19 mouse cellular contexts compared by ENCODE assay signal in the genomic region with DNA sequence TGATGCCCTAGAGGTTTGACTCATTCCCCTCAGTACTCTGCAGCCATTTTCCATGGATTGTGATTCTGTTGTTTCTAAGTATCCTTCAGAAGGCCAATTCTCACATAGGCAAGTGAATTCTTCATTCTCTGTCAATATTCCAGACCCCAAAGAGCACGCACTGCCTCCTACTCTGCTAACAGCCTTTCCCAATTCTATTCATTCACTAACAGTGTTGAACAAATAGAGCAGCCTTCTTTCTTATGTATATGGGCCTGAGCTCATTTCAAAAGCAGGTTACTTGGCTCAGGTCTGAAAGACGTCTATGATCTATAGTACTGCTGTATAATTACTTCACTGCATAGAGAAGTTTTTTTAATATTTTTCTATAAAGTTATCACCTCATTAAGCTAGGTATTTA. TPM values are rescaled to one million over a fixed set of nuclear protein-coding genes. Genes with fewer than 3 reads are reported as not detected.
"Had no signal": no experiment of that assay in that cellular context is flagged by ENCODE, and none has a peak within 500 bp of the region (broad histone marks: within the 10 kb centered on the region; RNA-seq: fewer than 3 reads in every experiment).

No protein-coding gene starts in this region.

- DNase-seq: kidney, adult 18-20 months; kidney, adult 9 months; kidney, postnatal 14 days; kidney, postnatal 4 days; liver; lung, adult 18-20 months; lung, postnatal 10 days; lung, postnatal 36 days; retina, postnatal 1 day; thymus, adult 18-20 months; thymus, postnatal 36 days had no signal

- H3K4me1 ChIP-seq: limb, embryonic 10.5 days; liver, embryonic 12.5 days; liver, embryonic 15.5 days; lung, embryonic 15.5 days; megakaryocyte, embryonic 14.5 days; neural tube, embryonic 13.5 days had no signal

- H3K27ac ChIP-seq: limb, embryonic 10.5 days; limb, embryonic 13.5 days; liver, embryonic 12.5 days; liver, embryonic 15.5 days; lung, embryonic 15.5 days; neural tube, embryonic 13.5 days had no signal

- H3K4me2 ChIP-seq: limb, embryonic 13.5 days; liver, embryonic 12.5 days; liver, embryonic 15.5 days; lung, embryonic 15.5 days; neural tube, embryonic 13.5 days had no signal

- H3K9ac ChIP-seq: limb, embryonic 13.5 days; liver, embryonic 12.5 days; liver, embryonic 15.5 days; lung, embryonic 15.5 days; neural tube, embryonic 13.5 days had no signal

- H3K36me3 ChIP-seq: limb, embryonic 10.5 days; limb, embryonic 13.5 days; liver, embryonic 12.5 days; liver, embryonic 15.5 days; lung, embryonic 15.5 days; neural tube, embryonic 13.5 days had no signal

- ATAC-seq: liver, embryonic 12.5 days had no signal

- H3K4me3 ChIP-seq: limb, embryonic 10.5 days; limb, embryonic 13.5 days; liver, embryonic 12.5 days; liver, embryonic 15.5 days; lung, embryonic 15.5 days; megakaryocyte, embryonic 14.5 days; neural tube, embryonic 13.5 days had no signal

- H3K27me3 ChIP-seq: limb, embryonic 13.5 days; liver, embryonic 12.5 days; liver, embryonic 15.5 days; lung, embryonic 15.5 days; megakaryocyte, embryonic 14.5 days; neural tube, embryonic 13.5 days had no signal

- H3K9me3 ChIP-seq: limb, embryonic 10.5 days; limb, embryonic 13.5 days; liver, embryonic 12.5 days; liver, embryonic 15.5 days; lung, embryonic 15.5 days; megakaryocyte, embryonic 14.5 days; neural tube, embryonic 13.5 days had no signal

RNA-seq across cellular contexts. Expression of gene Pcdh18, which starts 50.6 kb away (rescaled TPM):
- total RNA-seq: neutrophil, adult 5-6 weeks had no signal
